14 mouse cellular contexts compared by ENCODE assay signal in genomic region chr10:45311624-45312023, GRCm38 (mm10). TPM values are rescaled to one million over a fixed set of nuclear protein-coding genes. Genes with fewer than 3 reads are reported as not detected.
DNase-seq lines count a peak whose midpoint lies in the region; ATAC-seq lines count a peak whose summit lies in the region.
"Had no signal": no experiment of that assay in that cellular context is flagged by ENCODE, and none has a peak within 500 bp of the region (broad histone marks: within the 10 kb centered on the region; RNA-seq: fewer than 3 reads in every experiment).

No protein-coding gene starts in this region.

- no peak overlapping the region for H3K4me2 ChIP-seq in forebrain, embryonic 13.5 days
- H3K4me2 ChIP-seq in forebrain, embryonic 14.5 days (ENCODE audit: low read length): no peak overlapping the region
- no peak overlapping the region for H3K4me2 ChIP-seq in hindbrain, embryonic 15.5 days
- H3K4me2 ChIP-seq: heart, embryonic 15.5 days; liver, embryonic 15.5 days had no signal

- 0 out of 2 replicates have a peak, but pooled peaks cover 8% of the 10 kb centered on the region for H3K4me1 ChIP-seq in forebrain, embryonic 13.5 days
- H3K4me1 ChIP-seq in forebrain, embryonic 10.5 days: no peaks in the 10 kb centered on the region
- H3K4me1 ChIP-seq in forebrain, embryonic 14.5 days (ENCODE audit: control insufficient read depth, insufficient read depth, low read length): no peaks in the 10 kb centered on the region
- no peaks in the 10 kb centered on the region for H3K4me1 ChIP-seq in hindbrain, embryonic 15.5 days (replicated peaks)
- H3K4me1 ChIP-seq: liver, embryonic 15.5 days had no signal

- no peak overlapping the region for H3K27ac ChIP-seq in forebrain, embryonic 13.5 days
- H3K27ac ChIP-seq in forebrain, embryonic 10.5 days: no peak overlapping the region
- peak overlapping the region; percentile 27; the same call in 1 of the 2 replicates for H3K27ac ChIP-seq in forebrain, embryonic 14.5 days (ENCODE audit: low read depth, low read length)
- no peak overlapping the region for H3K27ac ChIP-seq in hindbrain, embryonic 15.5 days (replicated peaks)
- H3K27ac ChIP-seq: heart, embryonic 15.5 days; liver, embryonic 15.5 days; macrophage had no signal

- 64% methylated on average over 7 of the region's 7 CpGs for WGBS in forebrain, embryonic 13.5 days
- WGBS in forebrain, embryonic 10.5 days: 84% methylated on average over 7 of the region's 7 CpGs
- WGBS in forebrain, embryonic 14.5 days: 67% methylated on average over 7 of the region's 7 CpGs
- 54% methylated on average over 7 of the region's 7 CpGs for WGBS in hindbrain, embryonic 15.5 days

- ATAC-seq in forebrain, embryonic 13.5 days: peak; percentile 55
- peak; percentile 70 for ATAC-seq in forebrain, embryonic 14.5 days
- ATAC-seq in hindbrain, embryonic 15.5 days (ENCODE audit: low FRiP score, low read depth): peak; percentile 77

- H3K9ac ChIP-seq in forebrain, embryonic 13.5 days: no peak overlapping the region
- H3K9ac ChIP-seq in forebrain, embryonic 14.5 days (ENCODE audit: low read length): no peak overlapping the region
- no peak overlapping the region for H3K9ac ChIP-seq in hindbrain, embryonic 15.5 days
- H3K9ac ChIP-seq: heart, embryonic 15.5 days; liver, embryonic 15.5 days had no signal

- no peak for DNase-seq in forebrain, embryonic 10.5 days (ENCODE audit: extremely low spot score, low spot score)
- peak; percentile 12 for DNase-seq in 3T3-L1 (ENCODE audit: low read depth, low spot score)
- peak; percentile 33 for DNase-seq in forebrain, embryonic 14.5 days (ENCODE audit: low spot score)
- DNase-seq in lung, adult 18-20 months: no peak
- DNase-seq in heart, adult 18-20 months: no peak
- no peak for DNase-seq in heart, adult 9 months (ENCODE audit: low spot score in 2 of 2)
- DNase-seq: adrenal gland, postnatal 10 days; embryo, embryonic 11 days; kidney, postnatal 36 days had no signal

- H3K36me3 ChIP-seq in forebrain, embryonic 13.5 days (ENCODE audit: poor library complexity, severe bottlenecking): no peaks in the 10 kb centered on the region
- H3K36me3 ChIP-seq in forebrain, embryonic 10.5 days (replicated peaks): no peaks in the 10 kb centered on the region
- H3K36me3 ChIP-seq in forebrain, embryonic 14.5 days (ENCODE audit: control insufficient read depth, insufficient read depth, low read length): no peaks in the 10 kb centered on the region
- no peaks in the 10 kb centered on the region for H3K36me3 ChIP-seq in hindbrain, embryonic 15.5 days
- H3K36me3 ChIP-seq: liver, embryonic 15.5 days had no signal

- H3K27me3 ChIP-seq in forebrain, embryonic 13.5 days: no peaks in the 10 kb centered on the region
- no peaks in the 10 kb centered on the region for H3K27me3 ChIP-seq in forebrain, embryonic 10.5 days (ENCODE audit: poor library complexity, severe bottlenecking)
- H3K27me3 ChIP-seq in forebrain, embryonic 14.5 days (replicated peaks; ENCODE audit: control insufficient read depth, insufficient read depth, low read length): no peaks in the 10 kb centered on the region
- no peaks in the 10 kb centered on the region for H3K27me3 ChIP-seq in hindbrain, embryonic 15.5 days
- H3K27me3 ChIP-seq: heart, embryonic 15.5 days; liver, embryonic 15.5 days had no signal

- no peak overlapping the region for H3K4me3 ChIP-seq in forebrain, embryonic 13.5 days
- no peak overlapping the region for H3K4me3 ChIP-seq in forebrain, embryonic 10.5 days
- no peak overlapping the region for H3K4me3 ChIP-seq in forebrain, embryonic 14.5 days (ENCODE audit: low read depth, low read length)
- H3K4me3 ChIP-seq in hindbrain, embryonic 15.5 days: no peak overlapping the region
- H3K4me3 ChIP-seq: heart, embryonic 15.5 days; liver, embryonic 15.5 days had no signal

- no peaks in the 10 kb centered on the region for H3K9me3 ChIP-seq in forebrain, embryonic 13.5 days (replicated peaks)
- H3K9me3 ChIP-seq in forebrain, embryonic 10.5 days: no peaks in the 10 kb centered on the region
- no peaks in the 10 kb centered on the region for H3K9me3 ChIP-seq in forebrain, embryonic 14.5 days (replicated peaks; ENCODE audit: control insufficient read depth, low read length)
- no peaks in the 10 kb centered on the region for H3K9me3 ChIP-seq in hindbrain, embryonic 15.5 days
- H3K9me3 ChIP-seq: heart, embryonic 15.5 days; liver, embryonic 15.5 days had no signal

RNA-seq across cellular contexts. Expression of gene Bves, which starts 23.9 kb away (rescaled TPM):
- polyA plus RNA-seq in forebrain, embryonic 13.5 days (2015; fragmentation: Nextera tagmentation; extraction: Ambion mirVana): 0.75 and 1.3 TPM in 2 replicates
- 1.7 and 1.9 TPM in 2 replicates for polyA plus RNA-seq in forebrain, embryonic 10.5 days (2016; fragmentation: Nextera tagmentation; extraction: Ambion mirVana)
- polyA plus RNA-seq in forebrain, embryonic 14.5 days (2014; fragmentation: Nextera tagmentation; extraction: Ambion mirVana): 0.44 and 0.88 TPM in 2 replicates
- polyA plus RNA-seq in hindbrain, embryonic 15.5 days (2015; fragmentation: Nextera tagmentation; extraction: Ambion mirVana): 1.9 and 2.0 TPM in 2 replicates
- 10 to 100 TPM; 29.4 to 33.8 TPM for total RNA-seq in heart, adult 18-20 months (2021)
- polyA plus RNA-seq: macrophage had no signal

Comparison
In these comparisons a context has a peak if more than half of its experiments do, and no peak if none do; other contexts are left out.
1. DNase-seq: peak in 3T3-L1 (single experiment) and forebrain, embryonic 14.5 days (single experiment); none in forebrain, embryonic 10.5 days (single experiment), lung, adult 18-20 months (0 of 2), heart, adult 18-20 months (0 of 2) and heart, adult 9 months (0 of 2).
2. Peak in every context shown above with its lines, with median percentiles within 50 percentile points of each other: ATAC-seq.